Mouse (Mus musculus) embryonic facial prominence, embryonic 10.5 days (tissue): ENCODE data around the gene Nanog. TPM values are rescaled to one million over a fixed set of nuclear protein-coding genes. Genes with fewer than 3 reads are reported as not detected.
"Not testable (repeated sequence)": the region's sequence is repeated elsewhere in the genome, so short reads cannot be mapped to it uniquely, and the experiment has no call there.

ENCODE experiments used
- DNase-seq: peaks from one replicate; pipeline ENCODE4 v3.0.0-alpha.2; 2017; ENCODE audit warnings: low spot score
- H3K27ac ChIP-seq: fragments of 300-500 bp; sonication (generic); replicated peaks from 2 replicates; pipeline ENCODE4 v1.5.1; 2016; ENCODE audit warnings: mild to moderate bottlenecking
- H3K27me3 ChIP-seq: fragments of 300-500 bp; sonication (generic); replicated peaks from 2 replicates; pipeline ENCODE4 v1.6.1; 2016; ENCODE audit warnings: low read depth, mild to moderate bottlenecking; ENCODE audit not compliant: poor library complexity, severe bottlenecking
- H3K36me3 ChIP-seq: fragments of 300-500 bp; sonication (generic); replicated peaks from 2 replicates; pipeline ENCODE4 v1.6.1; 2016; ENCODE audit warnings: mild to moderate bottlenecking, moderate library complexity
- H3K4me1 ChIP-seq: fragments of 300-500 bp; sonication (generic); 2 replicates; pipeline ENCODE4 v1.6.1; 2016
- H3K4me3 ChIP-seq: fragments of 300-500 bp; sonication (generic); 2 replicates; pipeline ENCODE4 v1.5.1; 2016; ENCODE audit warnings: mild to moderate bottlenecking, moderate library complexity
- H3K9me3 ChIP-seq: fragments of 300-500 bp; sonication (generic); 2 replicates; pipeline ENCODE4 v1.6.1; 2016; ENCODE audit warnings: mild to moderate bottlenecking
- WGBS: fragments of 180-500 bp; shearing (Covaris S2); methylation state at CpG from one replicate; pipeline ENCODE4 v1.1.7; 2016; 5-methylcytosine and 5-hydroxymethylcytosine counted together
- polyA plus RNA-seq: library from polyadenylated mRNA; unstranded; fragments of >200 nt; fragmentation: Nextera tagmentation; extraction: Ambion mirVana; gene quantifications from 2 replicates; pipeline ENCODE4 v1.2.1, GENCODE M21; 2016

Nanog gene
- polyA plus RNA-seq, 1 experiment from 2014 or later: not detected

- no peak for DNase-seq
- H3K27ac ChIP-seq: no peak overlapping the region
- no peak overlapping the region for H3K4me3 ChIP-seq
- H3K9me3 ChIP-seq: no peaks in the 10 kb centered on the region
- peaks cover 6% of the 10 kb centered on the region for H3K4me1 ChIP-seq
- H3K27me3 ChIP-seq: no peaks in the 10 kb centered on the region; the same call in 1 of the 2 replicates
- no peaks in the 10 kb centered on the region for H3K36me3 ChIP-seq
- 92% methylated on average over 4 of the region's 4 CpGs for WGBS
Observed at GRCm38 (mm10) chr6:122670841-122671240, 36.4 kb upstream of the Nanog start.

- Histone ChIP-seq H3K4me3 (no peak overlapping the region), H3K27ac (no peak overlapping the region), H3K4me1 (peaks cover 6% of the 10 kb centered on the region), H3K9me3 (no peaks in the 10 kb centered on the region), H3K27me3 (no peaks in the 10 kb centered on the region; the same call in 1 of the 2 replicates), H3K36me3 (no peaks in the 10 kb centered on the region)
- 62% methylated on average over 8 of the region's 8 CpGs for WGBS
- no peak for DNase-seq
Observed at GRCm38 (mm10) chr6:122672746-122673145, 34.5 kb upstream of the Nanog start.

GRCm38 (mm10) chr6:122682646-122683045 is 24.6 kb upstream of the Nanog start:
- 87% methylated on average over 3 of the region's 3 CpGs for WGBS
- no peak overlapping the region for H3K4me3 ChIP-seq
- no peaks in the 10 kb centered on the region for H3K36me3 ChIP-seq
- H3K27ac ChIP-seq: no peak overlapping the region
- no peaks in the 10 kb centered on the region for H3K27me3 ChIP-seq
- no peaks in the 10 kb centered on the region for H3K4me1 ChIP-seq
- no peak for DNase-seq
- H3K9me3 ChIP-seq: no peaks in the 10 kb centered on the region

- 93% methylated on average over 13 of the region's 13 CpGs for WGBS
- no peak for DNase-seq
- Histone ChIP-seq H3K27ac (no peak overlapping the region), H3K4me3 (no peak overlapping the region), H3K36me3 (no peaks in the 10 kb centered on the region), H3K9me3 (no peaks in the 10 kb centered on the region), H3K4me1 (no peaks in the 10 kb centered on the region), H3K27me3 (no peaks in the 10 kb centered on the region)
Observed at GRCm38 (mm10) chr6:122686709-122687108, 20.6 kb upstream of the Nanog start.

GRCm38 (mm10) chr6:122689411-122690055 is 17.8 kb upstream of the Nanog start:
- WGBS: 85% methylated on average over 6 of the region's 6 CpGs
- Histone ChIP-seq H3K4me1 (no peaks in the 10 kb centered on the region), H3K27ac (no peak overlapping the region), H3K27me3 (no peaks in the 10 kb centered on the region), H3K4me3 (no peak overlapping the region), H3K9me3 (no peaks in the 10 kb centered on the region), H3K36me3 (no peaks in the 10 kb centered on the region)
- no peak for DNase-seq

- Histone ChIP-seq H3K4me1 (no peaks in the 10 kb centered on the region), H3K36me3 (no peaks in the 10 kb centered on the region), H3K27ac (no peak overlapping the region), H3K4me3 (no peak overlapping the region), H3K27me3 (no peaks in the 10 kb centered on the region), H3K9me3 (no peaks in the 10 kb centered on the region)
- 81% methylated on average over 5 of the region's 5 CpGs for WGBS
- no peak for DNase-seq
Observed at GRCm38 (mm10) chr6:122690082-122690481, 17.2 kb upstream of the Nanog start.

- Histone ChIP-seq H3K27ac (no peak overlapping the region), H3K4me1 (no peaks in the 10 kb centered on the region), H3K4me3 (no peak overlapping the region), H3K36me3 (no peaks in the 10 kb centered on the region), H3K27me3 (no peaks in the 10 kb centered on the region), H3K9me3 (no peaks in the 10 kb centered on the region)
- DNase-seq: no peak
- WGBS: 89% methylated on average over 3 of the region's 3 CpGs
Observed at GRCm38 (mm10) chr6:122695398-122695797, 11.9 kb upstream of the Nanog start.

- DNase-seq, H3K36me3 ChIP-seq, H3K27ac ChIP-seq, H3K27me3 ChIP-seq, H3K9me3 ChIP-seq, H3K4me3 ChIP-seq: not testable (repeated sequence)
- 86% methylated on average over 2 of the region's 2 CpGs for WGBS
- H3K4me1 ChIP-seq: peaks cover 11% of the 10 kb centered on the region
Observed at GRCm38 (mm10) chr6:122699628-122700027, 7.7 kb upstream of the Nanog start.

GRCm38 (mm10) chr6:122701816-122702215 is 5.5 kb upstream of the Nanog start:
- no peak for DNase-seq
- H3K27ac ChIP-seq: no peak overlapping the region
- no peaks in the 10 kb centered on the region for H3K36me3 ChIP-seq
- whole genome bisulfite sequencing: 77% methylated on average over 5 of the region's 5 CpGs
- peaks cover 11% of the 10 kb centered on the region for H3K4me1 ChIP-seq
- H3K4me3 ChIP-seq: no peak overlapping the region
- H3K9me3 ChIP-seq: no peaks in the 10 kb centered on the region
- peaks cover 18% of the 10 kb centered on the region for H3K27me3 ChIP-seq

GRCm38 (mm10) chr6:122702480-122703124 is 4.7 kb upstream of the Nanog start:
- H3K4me1 ChIP-seq: peaks cover 14% of the 10 kb centered on the region
- H3K36me3 ChIP-seq: no peaks in the 10 kb centered on the region
- WGBS: 3% methylated on average over 20 of the region's 20 CpGs
- H3K27ac ChIP-seq: peak overlapping the region; percentile 74
- H3K4me3 ChIP-seq: peak overlapping the region; percentile 43
- H3K27me3 ChIP-seq: peaks cover 26% of the 10 kb centered on the region
- peak; percentile 55 for DNase-seq
- no peaks in the 10 kb centered on the region for H3K9me3 ChIP-seq

- H3K4me1 ChIP-seq: peaks cover 14% of the 10 kb centered on the region
- peak overlapping the region; percentile 74; the same call in 1 of the 2 replicates for H3K27ac ChIP-seq
- H3K27me3 ChIP-seq: peaks cover 32% of the 10 kb centered on the region
- 12% methylated on average over 6 of the region's 6 CpGs for WGBS
- no peaks in the 10 kb centered on the region for H3K36me3 ChIP-seq
- H3K4me3 ChIP-seq: peak overlapping the region; percentile 43
- no peak for DNase-seq
- H3K9me3 ChIP-seq: no peaks in the 10 kb centered on the region
Observed at GRCm38 (mm10) chr6:122703251-122703650, 4.0 kb upstream of the Nanog start.

- no peak overlapping the region for H3K4me3 ChIP-seq
- peaks cover 35% of the 10 kb centered on the region for H3K27me3 ChIP-seq
- H3K9me3 ChIP-seq: no peaks in the 10 kb centered on the region
- H3K27ac ChIP-seq: no peak overlapping the region
- no peaks in the 10 kb centered on the region for H3K36me3 ChIP-seq
- no peak for DNase-seq
- H3K4me1 ChIP-seq: peaks cover 14% of the 10 kb centered on the region
- 13% methylated on average over 1 of the region's 1 CpGs for WGBS
Observed at GRCm38 (mm10) chr6:122703706-122704105, 3.6 kb upstream of the Nanog start.

GRCm38 (mm10) chr6:122706337-122706840 is 900 bp upstream of the Nanog start:
- Histone ChIP-seq H3K27ac (no peak overlapping the region), H3K36me3 (no peaks in the 10 kb centered on the region), H3K27me3 (peaks cover 35% of the 10 kb centered on the region), H3K4me1 (peaks cover 14% of the 10 kb centered on the region), H3K4me3 (no peak overlapping the region), H3K9me3 (no peaks in the 10 kb centered on the region)
- DNase-seq: no peak
- 69% methylated on average over 12 of the region's 12 CpGs for WGBS
